Mouse (Mus musculus) testis, adult 2 months (tissue): ENCODE data around the gene Rpusd4.

Experiments
- CTCF ChIP-seq: fragments of 200-500 bp; IDR thresholded peaks from 2 replicates; pipeline ENCODE4 v1.5.1; 2012; ENCODE audit warnings: low read depth, mild to moderate bottlenecking, inconsistent platforms, low read length, moderate library complexity; ENCODE audit not compliant: control insufficient read depth, insufficient read depth, insufficient replicate concordance
- POLR2A ChIP-seq: fragments of 200-500 bp; IDR thresholded peaks from 2 replicates; pipeline ENCODE4 v1.6.1; 2012; ENCODE audit warnings: low read depth, mild to moderate bottlenecking, inconsistent platforms, low read length, moderate library complexity; ENCODE audit not compliant: control insufficient read depth

DNA sequence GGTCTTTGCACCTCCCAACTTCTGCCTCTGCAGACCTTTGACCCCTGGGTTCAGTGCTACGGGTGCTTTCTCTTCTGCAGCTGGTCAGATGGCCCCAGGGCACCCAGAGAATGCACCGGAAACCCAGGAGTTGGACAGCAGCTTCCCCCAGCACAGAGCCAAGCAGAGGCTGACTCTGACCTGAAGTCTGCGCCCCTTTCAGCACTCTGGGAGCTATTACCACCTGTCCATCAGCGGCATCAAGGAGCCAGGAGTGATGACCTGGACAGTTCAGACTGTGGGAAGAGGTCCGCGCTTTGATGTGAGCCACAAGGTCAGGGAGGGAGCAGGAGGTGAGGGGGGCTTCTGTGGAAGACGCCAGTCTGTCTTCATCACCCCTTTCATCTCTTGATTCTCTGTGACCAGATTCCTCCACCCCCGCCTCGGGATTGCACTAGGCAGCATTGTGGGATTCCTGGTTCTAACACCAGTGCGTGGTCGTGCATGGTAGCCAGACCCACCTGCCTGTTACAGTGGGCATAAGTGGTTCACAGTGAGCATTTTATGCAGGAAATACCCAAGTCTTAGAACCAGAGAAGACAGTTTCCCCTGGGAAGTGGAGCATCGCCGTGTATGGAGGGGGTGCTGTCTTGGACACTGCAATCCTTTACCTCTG lies 15.9 kb downstream of the Rpusd4 start:
- TF ChIP-seq CTCF: no peak
- TF ChIP-seq POLR2A: no peak
